Mouse (Mus musculus): ENCODE measurements at regions not wholly inside any gene's neighbourhood (a gene's known extent, or its start where the extent isn't known, plus 50 kb on each side); places are given as distances from the start of the nearest gene placed in this dataset.
A peak's percentile ranks its signal among the peaks of the same experiment; 100 is the strongest.

DNA sequence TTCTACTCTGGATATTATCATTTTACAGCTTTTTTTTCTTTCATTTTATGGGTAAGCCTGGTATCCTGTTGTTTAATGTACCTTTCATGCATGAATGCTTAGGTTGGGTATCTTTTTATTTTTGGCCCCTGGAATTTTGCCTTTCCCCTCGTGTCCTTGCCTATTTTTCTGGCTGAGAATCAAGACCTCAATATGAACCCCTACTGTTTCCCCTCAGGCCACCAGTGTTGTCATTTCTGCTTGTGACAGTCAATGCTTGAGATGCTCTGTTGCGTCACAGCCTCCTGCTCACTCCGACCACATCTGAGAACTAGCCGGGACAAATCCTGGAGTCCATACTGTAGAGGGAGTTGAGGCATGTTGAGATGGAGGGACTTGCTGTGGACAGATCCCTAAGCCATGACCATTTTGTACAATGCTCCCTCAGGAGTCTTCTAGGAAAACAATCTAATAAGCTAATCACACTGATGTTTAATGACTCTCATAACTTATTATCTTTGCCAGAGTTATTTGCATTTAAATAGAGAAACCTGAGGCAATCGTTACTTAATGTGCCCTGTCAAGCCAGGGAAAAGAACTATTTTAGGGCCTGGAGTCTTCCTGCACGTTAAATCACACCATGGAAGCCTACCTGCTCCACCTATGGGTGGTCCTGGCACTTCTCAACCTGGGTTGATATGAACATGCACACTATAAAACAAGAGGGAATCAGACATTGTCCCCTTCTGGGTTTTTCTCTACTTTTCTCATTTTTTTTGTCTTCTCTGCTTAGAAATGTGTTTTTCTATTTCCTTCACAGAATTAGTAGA is 363.9 kb downstream of the Phkb start:
- peak; percentile 47 for ATAC-seq (ENCODE audit: insufficient number of reproducible peaks, low FRiP score, low TSS enrichment)

DNA sequence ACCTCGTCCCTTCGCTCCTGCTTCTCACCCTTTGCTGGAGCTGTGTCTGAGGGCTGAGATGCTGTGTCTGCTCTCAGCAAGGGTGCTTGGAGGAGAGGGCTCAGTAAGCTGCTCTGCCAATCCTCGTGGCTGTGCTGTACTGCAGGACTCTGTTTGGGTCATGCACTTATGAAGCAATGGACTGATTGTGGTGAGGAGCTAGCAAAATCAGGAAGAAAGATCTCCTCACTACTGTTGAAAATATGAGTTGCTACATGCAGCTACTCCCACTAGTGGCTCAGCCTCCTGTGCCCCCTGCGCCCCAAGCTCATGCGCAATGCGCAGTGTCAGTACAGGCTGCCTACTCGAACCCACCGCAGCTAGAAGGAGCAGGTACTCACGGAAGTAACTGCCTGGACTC is 362.3 kb downstream of the Phkb start:
- ATAC-seq (ENCODE audit: insufficient number of reproducible peaks, low FRiP score, low TSS enrichment) = no peak; the same call in 1 of the 2 replicates

DNA sequence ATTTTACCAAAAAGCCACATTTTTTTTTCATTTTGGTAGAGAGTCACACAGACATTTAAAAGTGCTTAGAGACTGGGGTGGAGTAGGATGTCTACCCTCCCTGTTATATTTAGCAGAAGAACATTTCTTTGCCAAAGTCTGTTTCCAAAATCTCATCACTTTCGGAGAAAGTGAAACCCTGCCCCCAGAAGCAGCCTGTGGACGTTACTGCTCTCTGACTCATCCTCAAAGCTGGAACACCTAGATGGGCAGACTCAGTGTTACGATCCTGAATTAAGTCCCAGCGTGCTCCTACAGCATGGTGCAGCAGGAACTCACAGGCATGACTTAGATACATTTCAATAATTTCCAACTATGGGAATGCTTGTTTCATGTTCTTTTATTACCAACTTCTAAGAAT is 361.1 kb downstream of the Phkb start:
- no peak; the same call in 1 of the 2 replicates for ATAC-seq (ENCODE audit: insufficient number of reproducible peaks, low FRiP score, low TSS enrichment)

- ATAC-seq (ENCODE audit: insufficient number of reproducible peaks, low FRiP score, low TSS enrichment) = no peak
These were observed 351.5 kb downstream of the Phkb start for GRCm38 (mm10) chr8:86192262-86192661.

DNA sequence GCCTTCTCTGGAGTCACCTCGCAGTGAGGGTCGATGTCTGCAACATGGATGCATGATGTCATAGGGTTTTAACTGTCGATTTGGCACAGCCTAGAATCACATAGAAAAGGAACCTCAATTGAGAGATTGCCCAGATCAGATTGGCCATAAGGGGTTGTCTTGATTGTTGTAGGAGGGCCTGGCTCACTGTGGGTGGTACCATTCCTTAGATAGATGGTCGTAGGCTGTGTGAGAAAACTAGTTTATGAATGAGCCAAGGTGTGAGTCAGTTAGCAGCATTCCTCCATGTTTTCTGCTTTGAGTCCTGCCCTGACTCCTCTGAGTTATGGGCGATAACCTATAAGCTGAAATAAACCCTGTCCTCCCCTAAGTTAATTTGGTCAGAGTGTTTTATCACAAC is 343.9 kb downstream of the Phkb start:
- ATAC-seq (ENCODE audit: insufficient number of reproducible peaks, low FRiP score, low TSS enrichment) = no peak

- ATAC-seq (ENCODE audit: insufficient number of reproducible peaks, low FRiP score, low TSS enrichment) = no peak
These were observed 340.0 kb downstream of the Phkb start for GRCm38 (mm10) chr8:86180793-86181192.

- ATAC-seq (ENCODE audit: insufficient number of reproducible peaks, low FRiP score, low TSS enrichment) = no peak
These were observed 329.3 kb downstream of the Phkb start for GRCm38 (mm10) chr8:86170091-86170490.

- ATAC-seq (ENCODE audit: insufficient number of reproducible peaks, low FRiP score, low TSS enrichment) = no peak
These were observed 324.1 kb downstream of the Phkb start for GRCm38 (mm10) chr8:86164818-86165217.

- no peak for ATAC-seq (ENCODE audit: insufficient number of reproducible peaks, low FRiP score, low TSS enrichment)
These were observed 318.5 kb downstream of the Phkb start for GRCm38 (mm10) chr8:86159074-86159783.

- no peak for ATAC-seq (ENCODE audit: insufficient number of reproducible peaks, low FRiP score, low TSS enrichment)
These were observed 306.8 kb downstream of the Phkb start for GRCm38 (mm10) chr8:86147586-86147985.

GRCm38 (mm10) chr8:86125244-86125643 is 284.5 kb downstream of the Phkb start:
- ATAC-seq (ENCODE audit: insufficient number of reproducible peaks, low FRiP score, low TSS enrichment) = peak; percentile 99

DNA sequence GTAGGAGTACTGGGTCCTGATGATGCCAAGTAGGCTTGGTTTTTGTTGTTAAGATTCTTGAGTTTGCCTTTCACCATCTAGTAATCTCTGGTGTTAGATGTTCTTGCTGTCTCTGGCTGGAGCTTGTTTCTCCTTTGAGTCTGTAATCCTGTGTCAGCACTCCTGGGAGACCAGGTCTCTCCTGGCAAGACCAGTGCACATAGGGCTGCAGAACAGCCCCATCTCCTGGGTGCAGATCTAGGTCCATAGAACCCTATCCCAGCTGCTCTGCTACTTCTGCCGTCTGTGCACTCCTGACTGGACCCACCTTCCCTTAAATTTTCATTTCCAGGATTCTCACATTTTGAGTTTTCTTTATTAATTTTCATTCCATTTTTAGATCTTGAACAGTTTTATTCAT is 283.9 kb downstream of the Phkb start:
- peak; percentile 60 for ATAC-seq (ENCODE audit: insufficient number of reproducible peaks, low FRiP score, low TSS enrichment)

All from cerebellum, adult (tissue).